Mouse (Mus musculus) mouse embryonic stem cell (cell line): Measurements from ENCODE around the gene Mvk.

Experiments
- in situ Hi-C, 2 experiments: fragments of 300-500 bp; cut with MboI; formaldehyde crosslinking; loops; 1 replicate in 1 of 2; 3 replicates in 1 of 2; pipeline ENCODE4 v1.14.3; 2019 to 2020; ENCODE audit warnings: low sequenced_read_pairs in 2 of 2, low pct_unique_long_range_greater_than_20kb in 1 of 2, mixed read lengths in 1 of 2; ENCODE audit not compliant: unreplicated experiment in 1 of 2

The Mvk gene

GRCm38 (mm10) chr5:114444368-114444692 lies 261 bp downstream of the Mvk start:
- in situ Hi-C loops, result no loop called here

- in situ Hi-C loops, result no loop called here
Observed at GRCm38 (mm10) chr5:114449011-114449410, 4.9 kb downstream of the Mvk start.

GRCm38 (mm10) chr5:114456287-114456686 lies 12.2 kb downstream of the Mvk start:
- in situ Hi-C loops, result no loop called here

- in situ Hi-C loops, result no loop called here
Observed at GRCm38 (mm10) chr5:114456995-114457605, 13.0 kb downstream of the Mvk start.

GRCm38 (mm10) chr5:114461238-114461637 lies 17.2 kb downstream of the Mvk start:
- in situ Hi-C loops, result no loop called here

- in situ Hi-C loops, result no loop called here
Observed at GRCm38 (mm10) chr5:114462067-114463040, 18.3 kb downstream of the Mvk start.

GRCm38 (mm10) chr5:114464561-114464960 lies 20.5 kb downstream of the Mvk start:
- in situ Hi-C loops, result no loop called here

GRCm38 (mm10) chr5:114465641-114466040 lies 21.6 kb downstream of the Mvk start:
- in situ Hi-C loops, result no loop called here

GRCm38 (mm10) chr5:114467019-114467418 lies 22.9 kb downstream of the Mvk start:
- in situ Hi-C loops, result no loop called here

- in situ Hi-C loops, result no loop called here
Observed at GRCm38 (mm10) chr5:114467430-114467829, 23.4 kb downstream of the Mvk start.

GRCm38 (mm10) chr5:114468007-114468406 lies 23.9 kb downstream of the Mvk start:
- in situ Hi-C loops, result no loop called here

GRCm38 (mm10) chr5:114470359-114470758 lies 26.3 kb downstream of the Mvk start:
- in situ Hi-C loops, result no loop called here

GRCm38 (mm10) chr5:114474741-114475491 lies 30.8 kb downstream of the Mvk start:
- in situ Hi-C loops, result no loop called here

- in situ Hi-C loops, result no loop called here
Observed at GRCm38 (mm10) chr5:114478267-114478666, 34.2 kb downstream of the Mvk start.

GRCm38 (mm10) chr5:114482587-114483011 lies 38.5 kb downstream of the Mvk start:
- in situ Hi-C loops, result no loop called here

GRCm38 (mm10) chr5:114485685-114486084 lies 41.6 kb downstream of the Mvk start:
- in situ Hi-C loops, result no loop called here

GRCm38 (mm10) chr5:114489570-114489969 lies 45.5 kb downstream of the Mvk start:
- in situ Hi-C loops, result no loop called here

GRCm38 (mm10) chr5:114490241-114490640 lies 46.2 kb downstream of the Mvk start:
- in situ Hi-C loops, result no loop called here

GRCm38 (mm10) chr5:114494761-114495160 lies 50.7 kb downstream of the Mvk start:
- in situ Hi-C loops, result no loop called here
